Mouse (Mus musculus): ENCODE results near the gene Cntfr.
"Not testable (repeated sequence)": the region's sequence is repeated elsewhere in the genome, so short reads cannot be mapped to it uniquely, and the experiment has no call there.

- not testable (repeated sequence) for TF ChIP-seq CTCF, POLR2A (IDR thresholded peaks at IDR 0.05; ENCODE audit: insufficient read depth, low read depth, low read length)
These were observed 12.6 kb downstream of the Cntfr start for GRCm38 (mm10) chr4:41684131-41684930.
